Mouse (Mus musculus): ENCODE results near the gene Cox6a2. TPM values are rescaled to one million over a fixed set of nuclear protein-coding genes. Genes with fewer than 3 reads are reported as not detected.
A peak's percentile ranks its signal among the peaks of the same experiment; 100 is the strongest.

The Cox6a2 gene
- 917 and 1,008 TPM in 2 replicates for polyA plus RNA-seq (2014; fragmentation: Nextera tagmentation; extraction: Ambion mirVana)

- Histone ChIP-seq H3K9ac (ENCODE audit: low read length) (peak within 1 kb of the TSS; percentile 83), H3K4me1 (ENCODE audit: control insufficient read depth in 2 of 2, insufficient read depth in 2 of 2, low read length in 2 of 2) (peaks cover 3 to 7% of the 10 kb centered on the region in 2 experiments; a peak in 3 of 4 replicates), H3K27ac (replicated peaks in 1 of 2; ENCODE audit: control insufficient read depth in 1 of 2, insufficient read depth in 1 of 2, low read depth in 2 of 2, low read length in 2 of 2) (peak within 1 kb of the TSS; percentile 71 to 92), H3K36me3 (ENCODE audit: control insufficient read depth, insufficient read depth, low read length) (peaks cover 5% of the 10 kb centered on the region; the same call in 1 of the 2 replicates), H3K9me3 (ENCODE audit: control insufficient read depth, low read length) (no peaks in the 10 kb centered on the region), H3K4me3 (ENCODE audit: control insufficient read depth in 1 of 2, insufficient read depth in 1 of 2, low read depth in 1 of 2, low read length in 2 of 2) (peak within 1 kb of the TSS; percentile 48 to 57), H3K27me3 (ENCODE audit: control insufficient read depth, insufficient read depth, low read length) (no peaks in the 10 kb centered on the region), H3K4me2 (ENCODE audit: low read length) (peak within 1 kb of the TSS; percentile 64)
- ATAC-seq (ENCODE audit: insufficient number of reproducible peaks, insufficient read depth, low FRiP score, low read depth): peak; percentile 87
- WGBS: 37% methylated on average over 6 of the region's 6 CpGs
Observed at GRCm38 (mm10) chr7:128206152-128206551, at the start of gene Cox6a2. TSS of gene Cox6a2 (minus strand) at chr7:128206387.

- ATAC-seq (ENCODE audit: insufficient number of reproducible peaks, insufficient read depth, low FRiP score, low read depth): no peak
- Histone ChIP-seq H3K9ac (ENCODE audit: low read length) (no peak overlapping the region), H3K27ac (replicated peaks in 1 of 2; ENCODE audit: control insufficient read depth in 1 of 2, insufficient read depth in 1 of 2, low read depth in 2 of 2, low read length in 2 of 2) (no peak overlapping the region), H3K4me2 (ENCODE audit: low read length) (no peak overlapping the region), H3K27me3 (ENCODE audit: control insufficient read depth, insufficient read depth, low read length) (no peaks in the 10 kb centered on the region), H3K4me1 (ENCODE audit: control insufficient read depth in 2 of 2, insufficient read depth in 2 of 2, low read length in 2 of 2) (peaks cover 12 to 14% of the 10 kb centered on the region in 2 experiments), H3K4me3 (ENCODE audit: control insufficient read depth in 1 of 2, insufficient read depth in 1 of 2, low read depth in 1 of 2, low read length in 2 of 2) (no peak overlapping the region), H3K9me3 (ENCODE audit: control insufficient read depth, low read length) (no peaks in the 10 kb centered on the region), H3K36me3 (ENCODE audit: control insufficient read depth, insufficient read depth, low read length) (peaks cover 39% of the 10 kb centered on the region)
- WGBS: 88% methylated on average over 5 of the region's 5 CpGs
Observed at GRCm38 (mm10) chr7:128255757-128256156, 49.6 kb upstream of the Cox6a2 start.

- H3K4me1 ChIP-seq (ENCODE audit: control insufficient read depth in 2 of 2, insufficient read depth in 2 of 2, low read length in 2 of 2): peaks cover 12 to 14% of the 10 kb centered on the region in 2 experiments
- H3K36me3 ChIP-seq (ENCODE audit: control insufficient read depth, insufficient read depth, low read length): peaks cover 47% of the 10 kb centered on the region
- no peak overlapping the region for H3K4me2 ChIP-seq (ENCODE audit: low read length)
- no peak overlapping the region for H3K27ac ChIP-seq (replicated peaks in 1 of 2; ENCODE audit: control insufficient read depth in 1 of 2, insufficient read depth in 1 of 2, low read depth in 2 of 2, low read length in 2 of 2)
- H3K4me3 ChIP-seq (ENCODE audit: control insufficient read depth in 1 of 2, insufficient read depth in 1 of 2, low read depth in 1 of 2, low read length in 2 of 2): no peak overlapping the region
- 60% methylated on average over 2 of the region's 2 CpGs for WGBS
- no peak overlapping the region for H3K9ac ChIP-seq (ENCODE audit: low read length)
- no peaks in the 10 kb centered on the region for H3K27me3 ChIP-seq (ENCODE audit: control insufficient read depth, insufficient read depth, low read length)
- ATAC-seq (ENCODE audit: insufficient number of reproducible peaks, insufficient read depth, low FRiP score, low read depth): no peak
- H3K9me3 ChIP-seq (ENCODE audit: control insufficient read depth, low read length): no peaks in the 10 kb centered on the region
Observed at GRCm38 (mm10) chr7:128254978-128255377, 48.8 kb upstream of the Cox6a2 start.

GRCm38 (mm10) chr7:128252609-128253008, 46.4 kb upstream of the Cox6a2 start:
- Histone ChIP-seq H3K27ac (replicated peaks in 1 of 2; ENCODE audit: control insufficient read depth in 1 of 2, insufficient read depth in 1 of 2, low read depth in 2 of 2, low read length in 2 of 2) (no peak overlapping the region), H3K36me3 (ENCODE audit: control insufficient read depth, insufficient read depth, low read length) (peaks cover 67% of the 10 kb centered on the region), H3K9me3 (ENCODE audit: control insufficient read depth, low read length) (no peaks in the 10 kb centered on the region), H3K9ac (ENCODE audit: low read length) (no peak overlapping the region), H3K4me1 (ENCODE audit: control insufficient read depth in 2 of 2, insufficient read depth in 2 of 2, low read length in 2 of 2) (peaks cover 19 to 30% of the 10 kb centered on the region in 2 experiments), H3K4me2 (ENCODE audit: low read length) (no peak overlapping the region), H3K4me3 (ENCODE audit: control insufficient read depth in 1 of 2, insufficient read depth in 1 of 2, low read depth in 1 of 2, low read length in 2 of 2) (no peak overlapping the region), H3K27me3 (ENCODE audit: control insufficient read depth, insufficient read depth, low read length) (no peaks in the 10 kb centered on the region)
- 36% methylated on average over 24 of the region's 24 CpGs for WGBS
- no peak for ATAC-seq (ENCODE audit: insufficient number of reproducible peaks, insufficient read depth, low FRiP score, low read depth)

DNA sequence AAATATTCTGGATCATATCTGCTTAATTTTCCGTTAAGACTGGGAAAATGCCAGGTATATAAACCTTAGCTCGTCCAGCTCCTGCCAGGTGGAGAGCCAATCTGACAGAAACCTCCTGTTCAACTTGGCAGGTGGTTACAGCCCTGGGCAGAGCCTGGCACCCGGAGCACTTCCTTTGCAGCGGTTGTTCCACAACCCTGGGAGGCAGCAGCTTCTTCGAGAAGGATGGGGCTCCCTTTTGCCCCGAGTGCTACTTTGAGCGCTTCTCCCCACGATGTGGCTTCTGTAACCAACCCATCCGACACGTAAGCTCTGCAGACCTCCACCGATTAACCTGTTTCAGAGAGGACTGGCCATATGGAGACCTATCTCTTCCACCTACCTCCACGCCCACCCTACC, 45.8 kb upstream of the Cox6a2 start:
- peaks cover 14 to 23% of the 10 kb centered on the region in 2 experiments for H3K4me1 ChIP-seq (ENCODE audit: control insufficient read depth in 2 of 2, insufficient read depth in 2 of 2, low read length in 2 of 2)
- no peak overlapping the region for H3K27ac ChIP-seq (replicated peaks in 1 of 2; ENCODE audit: control insufficient read depth in 1 of 2, insufficient read depth in 1 of 2, low read depth in 2 of 2, low read length in 2 of 2)
- H3K4me3 ChIP-seq (ENCODE audit: control insufficient read depth in 1 of 2, insufficient read depth in 1 of 2, low read depth in 1 of 2, low read length in 2 of 2): no peak overlapping the region
- WGBS: 68% methylated on average over 12 of the region's 12 CpGs
- no peak overlapping the region for H3K4me2 ChIP-seq (ENCODE audit: low read length)
- peaks cover 67% of the 10 kb centered on the region for H3K36me3 ChIP-seq (ENCODE audit: control insufficient read depth, insufficient read depth, low read length)
- H3K9me3 ChIP-seq (ENCODE audit: control insufficient read depth, low read length): no peaks in the 10 kb centered on the region
- no peaks in the 10 kb centered on the region for H3K27me3 ChIP-seq (ENCODE audit: control insufficient read depth, insufficient read depth, low read length)
- H3K9ac ChIP-seq (ENCODE audit: low read length): no peak overlapping the region
- no peak for ATAC-seq (ENCODE audit: insufficient number of reproducible peaks, insufficient read depth, low FRiP score, low read depth)

DNA sequence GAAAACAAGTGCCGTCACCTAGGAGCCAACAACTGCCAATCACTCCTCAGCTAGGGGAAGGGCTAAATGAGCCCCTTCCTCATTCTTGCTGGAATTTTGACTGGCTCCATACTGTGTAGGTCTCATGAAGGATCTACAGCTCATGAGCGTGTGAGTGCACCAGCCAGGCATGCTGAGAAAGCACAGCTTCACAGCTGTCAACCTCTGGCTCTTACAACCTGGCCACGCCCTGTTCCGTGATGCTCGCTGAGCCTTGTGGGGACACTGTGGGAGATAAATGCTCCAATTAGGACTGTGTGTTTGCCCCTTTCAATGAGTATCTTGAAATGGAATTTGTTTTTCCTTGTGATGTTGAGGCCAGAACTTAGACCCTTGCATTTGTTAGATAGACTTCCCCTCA, 43.8 kb upstream of the Cox6a2 start:
- no peak for ATAC-seq (ENCODE audit: insufficient number of reproducible peaks, insufficient read depth, low FRiP score, low read depth)

DNA sequence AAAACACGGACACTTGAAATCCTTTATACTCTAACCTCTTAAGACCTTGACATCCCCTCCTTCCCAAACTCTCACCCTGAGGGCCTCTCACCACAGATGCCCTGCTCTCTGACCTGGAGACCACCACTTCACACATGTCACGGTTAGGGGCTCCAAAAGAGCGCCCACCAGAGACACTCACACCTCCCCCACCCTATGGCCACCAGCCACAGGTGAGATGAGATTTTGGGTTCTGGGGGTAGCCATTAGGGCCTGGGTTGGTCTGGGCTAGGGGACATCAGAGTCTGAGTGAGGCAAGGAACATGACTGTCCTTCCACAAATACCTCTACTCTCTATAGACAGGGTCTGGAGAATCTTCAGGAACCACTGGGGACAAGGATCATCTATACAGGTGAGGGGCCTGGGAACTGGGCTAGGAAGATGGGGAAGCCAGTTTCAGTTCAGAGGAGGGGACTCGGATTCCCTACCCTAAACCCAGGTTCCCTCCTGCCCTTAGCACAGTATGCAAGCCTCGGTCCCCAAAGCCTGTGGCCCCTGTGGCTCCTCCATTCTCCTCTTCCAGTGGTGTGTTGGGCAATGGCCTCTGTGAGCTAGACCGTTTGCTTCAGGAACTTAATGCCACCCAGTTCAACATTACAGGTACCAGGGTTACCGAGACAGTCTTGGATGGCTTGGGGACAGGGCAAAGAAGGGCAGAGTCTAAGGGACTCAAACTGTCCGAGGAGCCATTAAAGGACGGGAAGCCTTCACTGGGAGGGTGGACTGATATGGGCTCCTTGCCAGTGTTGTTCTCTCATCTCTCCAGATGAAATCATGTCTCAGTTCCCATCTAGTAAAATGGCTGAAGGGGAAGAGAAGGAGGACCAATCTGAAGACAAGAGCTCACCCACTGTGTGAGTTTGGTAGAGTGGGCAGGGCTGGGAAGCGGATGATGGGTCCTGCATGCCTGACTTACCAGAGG, 42.2 kb upstream of the Cox6a2 start:
- H3K4me3 ChIP-seq (ENCODE audit: control insufficient read depth in 1 of 2, insufficient read depth in 1 of 2, low read depth in 1 of 2, low read length in 2 of 2): peak overlapping the region; percentile 38 to 78
- no peaks in the 10 kb centered on the region for H3K9me3 ChIP-seq (ENCODE audit: control insufficient read depth, low read length)
- peaks cover 70% of the 10 kb centered on the region for H3K36me3 ChIP-seq (ENCODE audit: control insufficient read depth, insufficient read depth, low read length)
- peak overlapping the region in 1 of 2 experiments; percentile 96; a peak in 1 of 4 replicates for H3K27ac ChIP-seq (replicated peaks in 1 of 2; ENCODE audit: control insufficient read depth in 1 of 2, insufficient read depth in 1 of 2, low read depth in 2 of 2, low read length in 2 of 2)
- H3K9ac ChIP-seq (ENCODE audit: low read length): peak overlapping the region; percentile 92
- WGBS: 66% methylated on average over 10 of the region's 10 CpGs
- no peaks in the 10 kb centered on the region for H3K27me3 ChIP-seq (ENCODE audit: control insufficient read depth, insufficient read depth, low read length)
- no peak for ATAC-seq (ENCODE audit: insufficient number of reproducible peaks, insufficient read depth, low FRiP score, low read depth)
- H3K4me2 ChIP-seq (ENCODE audit: low read length): peak overlapping the region; percentile 80
- peaks cover 18 to 27% of the 10 kb centered on the region in 2 experiments for H3K4me1 ChIP-seq (ENCODE audit: control insufficient read depth in 2 of 2, insufficient read depth in 2 of 2, low read length in 2 of 2)

More for the DNA sequence above, 43.8 kb upstream of the Cox6a2 start:
- 81% methylated on average over 5 of the region's 5 CpGs for WGBS
- Histone ChIP-seq H3K9ac (ENCODE audit: low read length) (no peak overlapping the region), H3K4me1 (ENCODE audit: control insufficient read depth in 2 of 2, insufficient read depth in 2 of 2, low read length in 2 of 2) (peaks cover 18 to 27% of the 10 kb centered on the region in 2 experiments), H3K36me3 (ENCODE audit: control insufficient read depth, insufficient read depth, low read length) (peaks cover 71% of the 10 kb centered on the region), H3K4me2 (ENCODE audit: low read length) (no peak overlapping the region), H3K4me3 (ENCODE audit: control insufficient read depth in 1 of 2, insufficient read depth in 1 of 2, low read depth in 1 of 2, low read length in 2 of 2) (no peak overlapping the region), H3K27me3 (ENCODE audit: control insufficient read depth, insufficient read depth, low read length) (no peaks in the 10 kb centered on the region), H3K27ac (replicated peaks in 1 of 2; ENCODE audit: control insufficient read depth in 1 of 2, insufficient read depth in 1 of 2, low read depth in 2 of 2, low read length in 2 of 2) (no peak overlapping the region), H3K9me3 (ENCODE audit: control insufficient read depth, low read length) (no peaks in the 10 kb centered on the region)
